Mouse (Mus musculus): ENCODE results near the gene Sdf2l1. TPM values are rescaled to one million over a fixed set of nuclear protein-coding genes. Genes with fewer than 3 reads are reported as not detected.

Gene Sdf2l1
- polyA plus RNA-seq, 1 experiment from 2014 or later, result 38.3 TPM

MicroRNAs encoded within 50 kb of the gene (microRNA counts, 519-probe panel; counts per million panel counts)
- microRNA mmu-miR-130b (3,784 counts per million, percentile 80 among the panel's probes with 10 or more counts), microRNA mmu-miR-301b (3,227 counts per million, percentile 65 among the panel's probes with 10 or more counts)

Small RNA genes within 50 kb of the gene (microRNA-seq; reads per million reads assigned to microRNA genes)
- 4,253 reads per million, percentile 90 among the genes with 10 or more reads in this experiment for gene Mir130b
- 115 reads per million, percentile 53 among the genes with 10 or more reads in this experiment for gene Mir301b

Other genes with a start within 250 kb of the Sdf2l1 start
- 26.7 and 27.6 TPM in 2 replicates for gene Ppm1f, start 235.9 kb downstream of the Sdf2l1 start, polyA plus RNA-seq (2015; fragmentation: Nextera tagmentation; extraction: Ambion mirVana)
- 187 and 189 TPM in 2 replicates for gene Mapk1, start 149.0 kb downstream of the Sdf2l1 start, polyA plus RNA-seq (2015; fragmentation: Nextera tagmentation; extraction: Ambion mirVana)
- gene Ypel1, start 62.7 kb downstream of the Sdf2l1 start, polyA plus RNA-seq (2015; fragmentation: Nextera tagmentation; extraction: Ambion mirVana), result 120 and 131 TPM in 2 replicates
- 142 and 148 TPM in 2 replicates for gene Ppil2, start 21.1 kb downstream of the Sdf2l1 start, polyA plus RNA-seq (2015; fragmentation: Nextera tagmentation; extraction: Ambion mirVana)
- 12.4 and 18.7 TPM in 2 replicates for gene 2610318N02Rik, start 7.2 kb downstream of the Sdf2l1 start, polyA plus RNA-seq (2015; fragmentation: Nextera tagmentation; extraction: Ambion mirVana)
- gene Ydjc, start 12.2 kb upstream of the Sdf2l1 start, polyA plus RNA-seq (2015; fragmentation: Nextera tagmentation; extraction: Ambion mirVana), result 44.3 and 48.1 TPM in 2 replicates
- gene Ccdc116, start 14.8 kb upstream of the Sdf2l1 start, polyA plus RNA-seq (2015; fragmentation: Nextera tagmentation; extraction: Ambion mirVana), result 3.4 and 4.1 TPM in 2 replicates
- gene Ube2l3, start 70.3 kb upstream of the Sdf2l1 start, polyA plus RNA-seq (2015; fragmentation: Nextera tagmentation; extraction: Ambion mirVana), result 281 and 286 TPM in 2 replicates
- gene Rimbp3, start 76.2 kb upstream of the Sdf2l1 start, polyA plus RNA-seq (2015; fragmentation: Nextera tagmentation; extraction: Ambion mirVana), result 1.8 and 1.9 TPM in 2 replicates
- gene Hic2, start 101.2 kb upstream of the Sdf2l1 start, polyA plus RNA-seq (2015; fragmentation: Nextera tagmentation; extraction: Ambion mirVana), result 7.3 and 7.5 TPM in 2 replicates
- gene Tmem191c, start 143.7 kb upstream of the Sdf2l1 start, polyA plus RNA-seq (2015; fragmentation: Nextera tagmentation; extraction: Ambion mirVana), result 75.2 and 81.9 TPM in 2 replicates
- gene Serpind1, start 199.0 kb upstream of the Sdf2l1 start, polyA plus RNA-seq (2015; fragmentation: Nextera tagmentation; extraction: Ambion mirVana), result 3.6 and 4.4 TPM in 2 replicates